8 mouse cellular contexts compared by ENCODE assay signal in genomic region chr4:63410583-63410934, GRCm38 (mm10). TPM values are rescaled to one million over a fixed set of nuclear protein-coding genes. Genes with fewer than 3 reads are reported as not detected.
DNase-seq lines count a peak whose midpoint lies in the region; ATAC-seq and TF ChIP-seq lines count a peak whose summit lies in the region.

No protein-coding gene starts in this region.

- peaks cover 41% of the 10 kb centered on the region for H3K4me1 ChIP-seq in forebrain, embryonic 13.5 days
- H3K4me1 ChIP-seq in heart, postnatal 0 days (ENCODE audit: control insufficient read depth, insufficient read depth): peaks cover 7% of the 10 kb centered on the region; the same call in 1 of the 2 replicates
- peaks cover 58% of the 10 kb centered on the region for H3K4me1 ChIP-seq in liver, embryonic 15.5 days (replicated peaks)
- peaks cover 8% of the 10 kb centered on the region for H3K4me1 ChIP-seq in neural tube, embryonic 11.5 days (ENCODE audit: control insufficient read depth, insufficient read depth, low read length)
- H3K4me1 ChIP-seq in stomach, embryonic 16.5 days (ENCODE audit: control insufficient read depth, insufficient read depth, low read length): peaks cover 19% of the 10 kb centered on the region

- H3K27ac ChIP-seq in forebrain, embryonic 13.5 days: peak overlapping the region; percentile 76
- H3K27ac ChIP-seq in heart, postnatal 0 days (ENCODE audit: low read depth): no peak overlapping the region
- peak overlapping the region; percentile 33; the same call in 1 of the 2 replicates for H3K27ac ChIP-seq in liver, embryonic 15.5 days (replicated peaks)
- H3K27ac ChIP-seq in neural tube, embryonic 11.5 days (ENCODE audit: low read depth, low read length): peak overlapping the region; percentile 39; the same call in 1 of the 2 replicates
- peak overlapping the region; percentile 48; the same call in 1 of the 2 replicates for H3K27ac ChIP-seq in stomach, embryonic 16.5 days (ENCODE audit: low read length)

- no peak for TF ChIP-seq EP300 in heart, postnatal 0 days (IDR thresholded peaks at IDR 0.05; ENCODE audit: low read depth)

- H3K4me2 ChIP-seq in forebrain, embryonic 13.5 days: peak overlapping the region; percentile 86
- peak overlapping the region; percentile 91 for H3K4me2 ChIP-seq in heart, postnatal 0 days (ENCODE audit: low read depth, low read length)
- H3K4me2 ChIP-seq in liver, embryonic 15.5 days: peak overlapping the region; percentile 98
- peak overlapping the region; percentile 85 for H3K4me2 ChIP-seq in neural tube, embryonic 11.5 days (ENCODE audit: low read depth)
- peak overlapping the region; percentile 97 for H3K4me2 ChIP-seq in stomach, embryonic 16.5 days (ENCODE audit: low read depth, low read length)

- no peaks in the 10 kb centered on the region for H3K9me3 ChIP-seq in forebrain, embryonic 13.5 days (replicated peaks)
- no peaks in the 10 kb centered on the region for H3K9me3 ChIP-seq in heart, postnatal 0 days (replicated peaks; ENCODE audit: control insufficient read depth, low read length)
- H3K9me3 ChIP-seq in liver, embryonic 15.5 days (replicated peaks): no peaks in the 10 kb centered on the region
- H3K9me3 ChIP-seq in neural tube, embryonic 11.5 days (ENCODE audit: control insufficient read depth, low read length): no peaks in the 10 kb centered on the region
- H3K9me3 ChIP-seq in stomach, embryonic 16.5 days (replicated peaks; ENCODE audit: control insufficient read depth, low read length): no peaks in the 10 kb centered on the region

- ATAC-seq in forebrain, embryonic 13.5 days: peak; percentile 91
- peak; percentile 90 for ATAC-seq in heart, postnatal 0 days (ENCODE audit: insufficient read depth, low read depth)
- ATAC-seq in liver, embryonic 15.5 days (ENCODE audit: insufficient read depth): peak; percentile 88
- peak; percentile 90 for ATAC-seq in neural tube, embryonic 11.5 days (ENCODE audit: insufficient read depth, low FRiP score, low TSS enrichment)
- ATAC-seq in stomach, embryonic 16.5 days (ENCODE audit: insufficient read depth, low FRiP score): peak; percentile 89

- DNase-seq in ES-CJ7 (ENCODE audit: low read depth, low spot score): peak; percentile 93
- peak; percentile 44 for DNase-seq in cerebellum, adult 11 months
- peak; percentile 93 for DNase-seq in heart, postnatal 0 days (ENCODE audit: low spot score)
- peak; percentile 97 to 98 for DNase-seq in kidney, postnatal 4 days
- peak; percentile 97 for DNase-seq in neural tube, embryonic 11.5 days (ENCODE audit: low spot score)

- peak overlapping the region; percentile 70 for H3K9ac ChIP-seq in forebrain, embryonic 13.5 days
- no peak overlapping the region for H3K9ac ChIP-seq in heart, postnatal 0 days (replicated peaks; ENCODE audit: low read depth, low read length)
- peak overlapping the region; percentile 47 for H3K9ac ChIP-seq in liver, embryonic 15.5 days
- peak overlapping the region; percentile 65 for H3K9ac ChIP-seq in neural tube, embryonic 11.5 days (ENCODE audit: low read length)
- peak overlapping the region; percentile 60 for H3K9ac ChIP-seq in stomach, embryonic 16.5 days (ENCODE audit: low read length)

- H3K27me3 ChIP-seq in forebrain, embryonic 13.5 days: no peaks in the 10 kb centered on the region
- 0 out of 2 replicates have a peak, but pooled peaks cover 3% of the 10 kb centered on the region for H3K27me3 ChIP-seq in heart, postnatal 0 days (ENCODE audit: control insufficient read depth, insufficient read depth, low read length)
- peaks cover 21% of the 10 kb centered on the region; the same call in 1 of the 2 replicates for H3K27me3 ChIP-seq in liver, embryonic 15.5 days
- peaks cover 2% of the 10 kb centered on the region; the same call in 1 of the 2 replicates for H3K27me3 ChIP-seq in neural tube, embryonic 11.5 days (ENCODE audit: control insufficient read depth, insufficient read depth, low read length)
- no peaks in the 10 kb centered on the region for H3K27me3 ChIP-seq in stomach, embryonic 16.5 days (ENCODE audit: control insufficient read depth, insufficient read depth, low read length)

- H3K4me3 ChIP-seq in forebrain, embryonic 13.5 days: peak overlapping the region; percentile 57
- H3K4me3 ChIP-seq in heart, postnatal 0 days (ENCODE audit: low read depth, low read length): peak overlapping the region; percentile 53
- H3K4me3 ChIP-seq in liver, embryonic 15.5 days (replicated peaks): peak overlapping the region; percentile 67
- peak overlapping the region; percentile 64 for H3K4me3 ChIP-seq in neural tube, embryonic 11.5 days (ENCODE audit: low read depth, low read length)
- H3K4me3 ChIP-seq in stomach, embryonic 16.5 days (replicated peaks; ENCODE audit: low read length): peak overlapping the region; percentile 55

- no peak for TF ChIP-seq CTCF in heart, postnatal 0 days (IDR thresholded peaks at IDR 0.05; ENCODE audit: low read depth)

- H3K36me3 ChIP-seq in forebrain, embryonic 13.5 days (ENCODE audit: poor library complexity, severe bottlenecking): peaks cover 4% of the 10 kb centered on the region; the same call in 1 of the 2 replicates
- no peaks in the 10 kb centered on the region for H3K36me3 ChIP-seq in heart, postnatal 0 days (replicated peaks; ENCODE audit: control insufficient read depth, insufficient read depth, low read length)
- H3K36me3 ChIP-seq in liver, embryonic 15.5 days (replicated peaks): no peaks in the 10 kb centered on the region
- H3K36me3 ChIP-seq in neural tube, embryonic 11.5 days (ENCODE audit: control insufficient read depth, insufficient read depth, low read length): no peaks in the 10 kb centered on the region
- no peaks in the 10 kb centered on the region for H3K36me3 ChIP-seq in stomach, embryonic 16.5 days (ENCODE audit: control insufficient read depth, insufficient read depth, low read length)

- WGBS in forebrain, embryonic 13.5 days: under 1% methylated on average over 19 of the region's 19 CpGs
- WGBS in heart, postnatal 0 days: 0% methylated on average over 19 of the region's 19 CpGs
- WGBS in liver, embryonic 15.5 days (ENCODE audit: insufficient replicate concordance): under 1% methylated on average over 19 of the region's 19 CpGs
- 0% methylated on average over 19 of the region's 19 CpGs for WGBS in neural tube, embryonic 11.5 days
- under 1% methylated on average over 19 of the region's 19 CpGs for WGBS in stomach, embryonic 16.5 days

RNA-seq across cellular contexts. Expression of gene Akna, which starts 7.4 kb away (rescaled TPM):
- 21.7 and 23.1 TPM in 2 replicates for polyA plus RNA-seq in forebrain, embryonic 13.5 days (2015; fragmentation: Nextera tagmentation; extraction: Ambion mirVana)
- total RNA-seq in heart, postnatal 0 days (2014; rRNA removed; ENCODE audit: low replicate concordance): 4.1 and 5.5 TPM in 2 replicates
- 1.3 and 1.4 TPM in 2 replicates for polyA plus RNA-seq in heart, postnatal 0 days (2015; fragmentation: Nextera tagmentation; extraction: Ambion mirVana)
- 4.8 and 5.7 TPM in 2 replicates for polyA plus RNA-seq in liver, embryonic 15.5 days (2015; fragmentation: Nextera tagmentation; extraction: Ambion mirVana)
- polyA plus RNA-seq in neural tube, embryonic 11.5 days (2014; fragmentation: Nextera tagmentation; extraction: Ambion mirVana): 6.0 and 6.9 TPM in 2 replicates
- 6.2 and 7.0 TPM in 2 replicates for polyA plus RNA-seq in stomach, embryonic 16.5 days (2015; fragmentation: Nextera tagmentation; extraction: Ambion mirVana)

RNA-seq across cellular contexts. Expression of gene Orm2, which starts 48.3 kb away (rescaled TPM):
- polyA plus RNA-seq in forebrain, embryonic 13.5 days (2015; fragmentation: Nextera tagmentation; extraction: Ambion mirVana): not detected in 2 replicates
- not detected in 2 replicates for total RNA-seq in heart, postnatal 0 days (2014; rRNA removed; ENCODE audit: low replicate concordance)
- not detected in 2 replicates for polyA plus RNA-seq in heart, postnatal 0 days (2015; fragmentation: Nextera tagmentation; extraction: Ambion mirVana)
- polyA plus RNA-seq in liver, embryonic 15.5 days (2015; fragmentation: Nextera tagmentation; extraction: Ambion mirVana): not detected in 2 replicates
- polyA plus RNA-seq in neural tube, embryonic 11.5 days (2014; fragmentation: Nextera tagmentation; extraction: Ambion mirVana): not detected in 2 replicates
- polyA plus RNA-seq in stomach, embryonic 16.5 days (2015; fragmentation: Nextera tagmentation; extraction: Ambion mirVana): not detected in 2 replicates

RNA-seq across cellular contexts. Expression of gene Orm3, which starts 54.6 kb away (rescaled TPM):
- polyA plus RNA-seq in forebrain, embryonic 13.5 days (2015; fragmentation: Nextera tagmentation; extraction: Ambion mirVana): not detected in 2 replicates
- not detected in 2 replicates for total RNA-seq in heart, postnatal 0 days (2014; rRNA removed; ENCODE audit: low replicate concordance)
- not detected in 2 replicates for polyA plus RNA-seq in heart, postnatal 0 days (2015; fragmentation: Nextera tagmentation; extraction: Ambion mirVana)
- polyA plus RNA-seq in liver, embryonic 15.5 days (2015; fragmentation: Nextera tagmentation; extraction: Ambion mirVana): not detected in 2 replicates
- polyA plus RNA-seq in neural tube, embryonic 11.5 days (2014; fragmentation: Nextera tagmentation; extraction: Ambion mirVana): not detected in 2 replicates
- polyA plus RNA-seq in stomach, embryonic 16.5 days (2015; fragmentation: Nextera tagmentation; extraction: Ambion mirVana): not detected in 2 replicates

Comparison
In these comparisons a context has a peak if more than half of its experiments do, and no peak if none do; other contexts are left out.
1. DNase-seq: peak in every context shown above with its lines; median percentile 98 in kidney, postnatal 4 days; 97 in neural tube, embryonic 11.5 days; 93 in ES-CJ7; 93 in heart, postnatal 0 days; 44 in cerebellum, adult 11 months.